Mouse (Mus musculus) brown adipose tissue, adult 24 weeks (tissue): ENCODE measurements around the gene Rrp9. TPM values are rescaled to one million over a fixed set of nuclear protein-coding genes. Genes with fewer than 3 reads are reported as not detected.

Experiments
- H3K27ac ChIP-seq: fragments of 200-500 bp; replicated peaks from 2 replicates; pipeline ENCODE4 v1.5.1; 2012; ENCODE audit warnings: low read depth, mild to moderate bottlenecking, low read length
- H3K4me1 ChIP-seq: fragments of 200-500 bp; 2 replicates; pipeline ENCODE4 v1.6.1; 2012; ENCODE audit warnings: low read length, mixed read lengths; ENCODE audit not compliant: control insufficient read depth, insufficient read depth, insufficient read length
- H3K4me3 ChIP-seq: fragments of 200-500 bp; 2 replicates; pipeline ENCODE4 v1.5.1; 2012; ENCODE audit warnings: low read depth, mild to moderate bottlenecking, low read length, moderate library complexity; ENCODE audit not compliant: insufficient read depth
- polyA plus RNA-seq: library from polyadenylated mRNA; stranded (reverse); fragments of >200 nt; gene quantifications from 2 replicates; pipeline ENCODE4 v1.2.4, GENCODE M21; 2012; ENCODE audit not compliant: missing spikeins, insufficient read depth, insufficient read length

The Rrp9 gene
- polyA plus RNA-seq, 1 experiment = 15.9 TPM

- H3K4me3 ChIP-seq = no peak overlapping the region
- no peak overlapping the region for H3K27ac ChIP-seq
- peaks cover 2% of the 10 kb centered on the region for H3K4me1 ChIP-seq
These were observed 22.9 kb upstream of the Rrp9 start for GRCm38 (mm10) chr9:106452821-106453220.

- H3K4me3 ChIP-seq = peak within 1 kb of the TSS; percentile 70
- peak within 1 kb of the TSS; percentile 85 for H3K27ac ChIP-seq
- H3K4me1 ChIP-seq = peaks cover 2% of the 10 kb centered on the region; the same call in 1 of the 2 replicates
These were observed 22.3 kb upstream of the Rrp9 start, which contains the start of gene Pcbp4 for GRCm38 (mm10) chr9:106453271-106454070. Gene Pcbp4 (plus strand): TSS chr9:106453291.

GRCm38 (mm10) chr9:106454071-106454761 is 21.5 kb upstream of the Rrp9 start:
- Histone ChIP-seq H3K4me1 (peaks cover 2% of the 10 kb centered on the region; the same call in 1 of the 2 replicates), H3K4me3 (peak overlapping the region; percentile 70), H3K27ac (no peak overlapping the region)

- Histone ChIP-seq H3K27ac (no peak overlapping the region), H3K4me1 (no peaks in the 10 kb centered on the region; the same call in 1 of the 2 replicates), H3K4me3 (peak overlapping the region; percentile 70)
These were observed 20.7 kb upstream of the Rrp9 start for GRCm38 (mm10) chr9:106454888-106455681.

- no peak overlapping the region for H3K4me3 ChIP-seq
- H3K4me1 ChIP-seq = no peaks in the 10 kb centered on the region
- no peak overlapping the region for H3K27ac ChIP-seq
These were observed 19.2 kb upstream of the Rrp9 start for GRCm38 (mm10) chr9:106456325-106457162.

GRCm38 (mm10) chr9:106457163-106457559 is 18.6 kb upstream of the Rrp9 start:
- no peaks in the 10 kb centered on the region for H3K4me1 ChIP-seq
- no peak overlapping the region for H3K27ac ChIP-seq
- no peak overlapping the region for H3K4me3 ChIP-seq

- no peak overlapping the region for H3K4me3 ChIP-seq
- H3K4me1 ChIP-seq = no peaks in the 10 kb centered on the region
- H3K27ac ChIP-seq = no peak overlapping the region
These were observed 17.8 kb upstream of the Rrp9 start for GRCm38 (mm10) chr9:106457920-106458319.

- H3K4me1 ChIP-seq = no peaks in the 10 kb centered on the region
- no peak overlapping the region for H3K4me3 ChIP-seq
- H3K27ac ChIP-seq = no peak overlapping the region
These were observed 15.8 kb upstream of the Rrp9 start for GRCm38 (mm10) chr9:106459946-106460345.

GRCm38 (mm10) chr9:106460401-106461025 is 15.2 kb upstream of the Rrp9 start:
- H3K4me1 ChIP-seq = no peaks in the 10 kb centered on the region
- no peak overlapping the region for H3K4me3 ChIP-seq
- H3K27ac ChIP-seq = no peak overlapping the region

GRCm38 (mm10) chr9:106461026-106461415 is 14.7 kb upstream of the Rrp9 start:
- no peaks in the 10 kb centered on the region for H3K4me1 ChIP-seq
- no peak overlapping the region for H3K4me3 ChIP-seq
- H3K27ac ChIP-seq = no peak overlapping the region

- Histone ChIP-seq H3K27ac (no peak overlapping the region), H3K4me1 (no peaks in the 10 kb centered on the region), H3K4me3 (no peak overlapping the region)
These were observed 13.9 kb upstream of the Rrp9 start for GRCm38 (mm10) chr9:106461641-106462429.

- H3K27ac ChIP-seq = no peak overlapping the region
- H3K4me3 ChIP-seq = no peak overlapping the region
- H3K4me1 ChIP-seq = no peaks in the 10 kb centered on the region
These were observed 13.3 kb upstream of the Rrp9 start for GRCm38 (mm10) chr9:106462430-106462800.

GRCm38 (mm10) chr9:106463122-106464063 is 12.4 kb upstream of the Rrp9 start:
- no peak overlapping the region for H3K27ac ChIP-seq

More at GRCm38 (mm10) chr9:106463122-106464063, 12.4 kb upstream of the Rrp9 start:
- Histone ChIP-seq H3K4me3 (no peak overlapping the region), H3K4me1 (no peaks in the 10 kb centered on the region)
